Mouse (Mus musculus) thymus, adult 18-20 months (tissue): Measurements from ENCODE around the gene Clip2.
A peak's percentile ranks its signal among the peaks of the same experiment; 100 is the strongest.
"Not testable (repeated sequence)": the region's sequence is repeated elsewhere in the genome, so short reads cannot be mapped to it uniquely, and the experiment has no call there.

Experiments used
- DNase-seq, 2 experiments: peaks; one replicate each; pipeline ENCODE4 v3.0.0; 2022; ENCODE audit warnings: mixed read lengths in 2 of 2

Clip2 gene

DNA sequence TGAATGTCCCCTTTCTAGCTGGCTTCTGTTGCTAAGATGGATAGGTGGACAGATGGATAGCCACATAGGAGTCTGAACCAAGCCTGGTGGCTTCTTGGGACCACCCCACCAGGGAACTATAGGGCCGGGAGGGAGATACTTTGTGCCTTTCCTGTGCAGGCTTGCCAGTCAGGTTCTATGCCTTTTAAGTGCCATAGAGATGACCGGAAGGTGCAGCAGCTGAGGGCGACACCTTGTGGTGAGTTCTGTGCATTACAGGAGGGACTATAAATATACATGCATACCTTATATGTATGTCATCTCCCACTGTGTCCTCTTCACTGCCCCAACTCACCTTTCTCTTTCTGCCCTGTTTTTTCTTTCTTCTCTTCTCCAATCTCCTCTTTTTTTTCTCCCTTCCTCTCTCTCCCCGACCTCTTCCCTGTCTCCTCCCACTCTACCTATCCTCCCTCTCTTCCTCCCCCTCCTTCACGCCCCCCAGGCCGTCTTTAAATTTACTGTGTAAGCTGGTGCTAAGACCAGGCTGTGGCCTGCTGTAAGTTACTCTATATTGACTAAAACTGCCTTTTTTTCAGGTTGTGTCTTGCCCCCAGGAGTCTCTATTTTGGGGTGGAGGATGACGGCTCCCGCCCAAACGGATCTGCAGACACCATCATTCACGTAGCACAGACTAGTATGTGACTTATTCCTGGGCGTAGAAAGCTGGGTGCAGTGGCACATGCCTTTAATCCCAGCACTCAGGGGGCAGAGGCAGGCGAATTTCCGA is 66.2 kb downstream of the Clip2 start:
- DNase-seq: peak in 1 of 2 experiments; percentile 39

DNA sequence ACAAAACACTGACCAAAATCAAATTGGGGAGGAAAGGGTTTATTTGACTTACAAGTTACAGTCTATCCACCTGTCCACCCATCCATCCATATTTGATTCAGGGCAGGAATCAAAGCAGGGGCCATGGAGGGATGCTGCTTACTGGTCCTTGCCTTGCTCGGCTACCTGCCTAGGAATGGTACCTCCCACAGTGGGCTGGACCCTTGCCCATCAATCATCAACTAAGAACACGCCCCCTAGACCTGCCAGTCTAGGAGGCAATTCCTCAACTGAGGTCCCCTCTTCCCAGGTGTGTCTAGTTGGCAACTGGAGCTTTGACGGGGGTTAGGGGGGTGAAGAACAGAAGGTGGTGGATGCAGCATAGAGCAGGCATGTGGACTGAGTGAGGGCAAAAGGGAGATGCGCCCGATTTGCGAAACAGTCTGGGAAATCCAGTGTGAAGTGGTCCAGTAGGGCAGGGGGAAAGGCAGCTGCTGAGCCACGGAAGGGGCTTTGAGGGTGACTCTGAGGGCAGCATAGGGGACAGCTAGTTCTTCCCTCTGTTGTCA is 67.0 kb downstream of the Clip2 start:
- no peak for DNase-seq

DNA sequence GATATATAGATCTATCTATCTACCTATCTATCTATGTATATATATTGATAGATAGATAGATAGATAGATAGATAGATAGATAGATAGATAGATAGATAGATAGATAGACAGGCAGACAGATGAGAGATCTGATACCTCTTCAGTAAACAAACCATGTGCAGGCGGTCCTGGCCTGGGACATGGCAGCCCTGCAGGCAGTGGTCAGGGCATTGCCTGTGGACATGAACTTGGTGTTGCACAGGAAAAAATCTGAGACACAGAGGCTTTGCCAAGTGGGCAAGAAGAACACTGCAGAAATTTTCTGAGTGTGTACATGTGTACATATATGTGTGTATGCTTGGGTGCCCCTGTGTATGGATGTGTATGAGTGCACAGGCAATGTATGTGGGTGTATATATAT is 68.9 kb downstream of the Clip2 start:
- DNase-seq: no peak

DNA sequence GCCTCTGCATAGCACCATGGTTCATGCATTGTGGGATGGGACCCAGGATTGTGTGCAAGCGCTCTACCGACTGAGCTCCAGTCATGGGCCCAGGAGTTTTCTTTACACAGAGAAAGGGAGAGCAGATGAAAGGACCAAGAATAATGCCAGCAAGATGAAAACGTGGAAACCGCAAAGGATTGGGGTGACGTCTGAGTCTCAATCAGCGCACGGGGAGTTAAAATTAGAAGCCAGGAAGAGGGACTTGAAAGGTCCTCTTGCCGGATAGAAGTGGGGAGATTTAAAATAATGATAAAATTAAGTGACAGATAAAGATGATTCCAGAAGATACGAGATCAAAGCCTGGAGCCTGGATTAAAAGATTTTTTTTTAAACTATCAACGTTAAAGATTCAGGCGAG is 69.9 kb downstream of the Clip2 start:
- no peak for DNase-seq

DNA sequence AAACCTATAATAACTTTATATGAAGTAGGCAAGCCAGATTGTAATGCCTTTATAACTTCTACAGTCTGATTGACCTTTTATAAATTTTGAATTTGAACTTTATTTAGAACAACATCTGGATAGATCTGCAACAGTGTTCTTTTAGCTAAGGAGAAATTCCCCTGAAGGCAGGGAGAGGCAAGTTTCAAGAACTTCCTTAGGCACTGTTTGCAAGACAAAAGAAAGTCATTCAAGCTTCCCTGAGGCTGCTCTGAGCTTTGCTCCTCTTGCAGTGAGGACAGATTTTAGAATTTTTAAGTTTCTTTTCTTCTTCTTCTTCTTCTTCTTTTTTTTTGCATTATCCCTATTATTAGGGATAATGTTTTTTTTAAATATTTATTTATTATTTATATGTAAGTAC is 73.3 kb downstream of the Clip2 start:
- DNase-seq: not testable (repeated sequence)

DNA sequence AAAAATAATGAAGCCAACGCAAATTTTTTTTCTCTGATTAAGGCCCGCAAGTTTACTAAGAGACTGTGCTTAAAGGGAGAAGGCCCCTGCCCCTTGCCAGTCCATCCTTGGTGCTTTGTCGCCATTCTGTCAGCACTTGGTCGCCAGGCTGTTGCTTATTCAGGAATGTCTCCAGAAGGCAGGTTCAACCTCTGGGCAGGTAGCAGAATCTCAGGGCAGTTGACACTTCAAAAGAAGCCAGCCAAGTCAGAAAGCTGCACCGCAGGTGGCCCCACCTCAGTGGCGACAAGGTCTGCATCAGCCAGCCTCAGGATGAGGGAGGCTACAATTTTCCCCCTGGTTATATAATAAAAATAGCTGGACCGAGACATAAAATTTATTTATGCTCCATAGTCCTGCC is 76.5 kb downstream of the Clip2 start:
- DNase-seq: not testable (repeated sequence)

DNA sequence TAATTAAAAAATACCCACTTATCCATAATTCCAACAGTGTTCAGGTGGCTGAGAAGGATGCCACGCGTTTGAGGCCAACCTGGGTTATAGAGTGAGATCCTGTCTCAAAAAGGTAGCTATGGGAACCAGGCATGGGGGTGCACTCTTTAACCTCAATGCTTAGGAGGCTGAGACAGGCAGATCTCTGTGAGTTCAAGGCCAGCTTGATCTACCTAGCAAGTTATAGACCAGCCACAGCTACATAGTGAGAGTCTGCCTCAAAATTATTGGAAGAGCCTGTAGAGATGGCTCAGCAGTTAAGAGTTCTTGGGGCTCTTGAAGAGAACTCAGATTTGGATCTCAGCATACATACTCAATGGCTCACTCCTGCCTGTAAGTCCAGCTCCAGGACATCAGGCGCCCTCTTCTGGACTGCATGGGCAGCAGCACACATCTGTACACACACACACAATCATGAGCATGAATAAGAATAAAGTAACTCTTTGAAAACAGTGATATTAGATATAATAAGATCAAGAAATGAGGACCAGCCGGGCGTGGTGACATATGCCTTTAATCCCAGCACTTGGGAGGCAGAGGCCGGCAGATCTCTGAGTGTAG is 77.1 kb downstream of the Clip2 start:
- no peak for DNase-seq

DNA sequence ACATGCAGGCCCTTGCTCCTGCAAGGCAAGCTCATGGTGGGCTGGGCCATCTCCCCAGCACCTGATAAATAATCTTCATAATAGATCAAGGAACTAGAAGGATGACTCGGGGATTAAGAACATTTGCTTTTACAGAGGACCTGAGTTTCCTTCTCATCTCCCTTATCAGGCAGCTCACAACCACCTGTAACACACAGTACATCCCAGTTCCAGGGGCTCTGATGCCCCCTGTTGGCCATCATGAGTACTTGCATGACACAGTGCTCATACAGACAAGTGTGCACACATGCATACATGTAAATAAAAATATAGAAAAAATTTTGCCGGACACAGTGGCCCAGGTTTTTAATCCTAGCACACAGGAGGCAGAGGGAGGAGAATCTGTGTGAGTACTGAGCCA is 78.3 kb downstream of the Clip2 start:
- no peak for DNase-seq

DNA sequence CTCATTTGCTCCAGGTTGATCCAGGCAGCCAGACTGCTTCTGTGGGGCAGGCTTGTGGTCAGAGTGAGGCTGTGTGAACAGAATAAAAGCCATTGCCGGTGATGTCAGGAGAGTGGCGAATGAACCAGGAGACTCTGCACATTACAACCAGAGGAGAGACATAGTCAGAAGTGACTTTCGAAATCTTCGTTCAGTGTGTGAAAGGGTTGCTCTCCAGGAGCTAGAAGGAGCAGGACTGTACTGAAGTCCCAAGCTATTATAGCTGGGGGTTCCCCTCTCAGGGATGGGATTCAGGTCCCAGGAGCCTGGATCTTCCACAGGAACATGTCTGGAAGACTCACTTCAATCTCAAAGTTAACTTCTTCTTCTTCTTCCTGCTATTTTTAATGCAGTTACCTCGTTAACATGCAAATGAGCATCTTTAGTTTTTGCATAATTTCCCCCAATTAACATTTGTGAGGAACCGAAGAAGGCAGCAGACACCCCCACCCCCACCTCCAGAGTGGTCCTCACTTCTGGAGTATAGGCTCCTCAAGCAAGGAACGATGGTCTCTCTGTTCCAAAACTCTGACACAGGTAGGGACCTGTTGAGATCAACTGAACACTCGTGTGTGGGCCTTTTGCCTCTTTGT is 81.6 kb downstream of the Clip2 start:
- DNase-seq: no peak

DNA sequence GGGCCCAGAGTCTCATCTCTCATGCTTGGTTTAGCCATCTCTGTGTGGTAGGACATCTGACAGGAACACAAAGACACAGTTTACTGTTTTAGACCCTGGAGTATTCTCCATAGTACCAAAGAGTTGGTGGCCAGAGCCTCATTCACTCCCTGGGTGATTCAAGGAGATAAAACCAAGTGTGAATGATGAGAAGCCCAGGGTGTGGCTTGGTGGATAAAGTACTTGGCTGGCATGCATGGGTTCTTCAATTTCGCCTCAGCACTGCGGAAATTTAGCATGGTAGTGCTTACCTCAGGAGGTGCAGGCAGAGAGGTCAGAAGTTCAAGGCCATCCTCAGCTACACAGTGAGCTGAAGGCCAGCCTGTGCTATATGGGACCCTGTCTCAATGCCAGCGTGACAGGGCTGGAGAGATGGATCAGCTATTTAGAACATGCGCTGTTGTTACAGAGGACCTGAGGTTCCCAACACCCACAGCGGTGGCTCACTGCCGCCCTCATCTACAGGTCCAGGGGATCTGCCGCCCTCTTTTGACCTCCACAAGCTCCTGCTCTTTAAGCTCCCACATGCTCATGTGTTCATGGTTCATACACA is 82.6 kb downstream of the Clip2 start:
- no peak for DNase-seq

DNA sequence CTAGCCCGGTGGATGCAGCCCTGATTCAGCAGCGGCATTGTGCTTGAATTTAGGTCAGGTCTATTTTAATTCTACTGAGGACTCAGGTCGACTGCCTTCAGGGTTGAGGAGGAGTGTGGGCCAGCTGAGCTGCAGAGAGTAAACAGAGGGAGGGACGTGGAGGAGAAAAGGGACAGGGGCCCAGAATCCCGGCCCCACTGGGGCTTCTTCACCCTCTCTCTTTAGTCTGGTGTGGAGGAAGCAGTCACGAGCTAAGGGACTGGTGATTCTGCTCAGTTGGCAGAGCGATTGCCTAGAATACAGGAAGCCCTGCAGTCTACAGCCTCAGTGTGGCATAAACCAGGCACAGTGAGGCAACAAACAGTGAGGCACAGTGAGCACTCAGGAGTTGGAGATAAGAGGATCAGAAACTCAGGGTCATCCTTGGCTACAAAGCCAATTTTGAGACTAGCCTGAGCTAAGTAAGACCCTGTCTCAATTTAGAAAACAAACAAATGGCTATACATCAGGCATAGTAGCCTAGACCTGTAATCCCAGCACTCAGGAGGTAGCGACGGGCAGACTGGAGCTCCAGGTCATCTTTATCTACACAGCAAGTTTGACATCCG is 84.0 kb downstream of the Clip2 start:
- no peak for DNase-seq

DNA sequence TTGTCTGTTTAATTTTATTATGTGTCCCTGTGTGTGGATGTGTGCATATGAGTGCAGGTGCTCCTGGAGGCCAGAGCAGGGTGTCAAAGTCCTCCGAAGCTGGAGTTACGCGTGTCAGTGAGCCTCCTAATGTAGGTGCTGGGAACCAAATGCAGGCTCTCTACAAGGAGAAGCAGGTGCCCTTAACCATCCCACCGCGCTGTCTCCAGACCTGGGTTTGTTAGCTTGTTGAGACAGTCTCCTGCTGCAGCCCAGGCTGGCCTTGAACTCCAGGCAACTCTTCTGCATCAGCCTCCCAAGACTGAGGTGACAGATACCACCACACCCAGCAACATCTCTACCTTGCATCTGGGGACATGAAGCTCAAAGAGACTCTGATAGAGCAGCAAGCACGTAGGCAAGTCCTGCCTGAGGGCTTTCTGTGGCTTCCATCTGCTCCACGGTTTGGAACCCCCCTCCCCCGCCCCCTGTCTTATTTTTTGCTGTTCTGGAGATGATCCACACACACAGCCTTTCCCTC is 85.1 kb downstream of the Clip2 start:
- no peak for DNase-seq

DNA sequence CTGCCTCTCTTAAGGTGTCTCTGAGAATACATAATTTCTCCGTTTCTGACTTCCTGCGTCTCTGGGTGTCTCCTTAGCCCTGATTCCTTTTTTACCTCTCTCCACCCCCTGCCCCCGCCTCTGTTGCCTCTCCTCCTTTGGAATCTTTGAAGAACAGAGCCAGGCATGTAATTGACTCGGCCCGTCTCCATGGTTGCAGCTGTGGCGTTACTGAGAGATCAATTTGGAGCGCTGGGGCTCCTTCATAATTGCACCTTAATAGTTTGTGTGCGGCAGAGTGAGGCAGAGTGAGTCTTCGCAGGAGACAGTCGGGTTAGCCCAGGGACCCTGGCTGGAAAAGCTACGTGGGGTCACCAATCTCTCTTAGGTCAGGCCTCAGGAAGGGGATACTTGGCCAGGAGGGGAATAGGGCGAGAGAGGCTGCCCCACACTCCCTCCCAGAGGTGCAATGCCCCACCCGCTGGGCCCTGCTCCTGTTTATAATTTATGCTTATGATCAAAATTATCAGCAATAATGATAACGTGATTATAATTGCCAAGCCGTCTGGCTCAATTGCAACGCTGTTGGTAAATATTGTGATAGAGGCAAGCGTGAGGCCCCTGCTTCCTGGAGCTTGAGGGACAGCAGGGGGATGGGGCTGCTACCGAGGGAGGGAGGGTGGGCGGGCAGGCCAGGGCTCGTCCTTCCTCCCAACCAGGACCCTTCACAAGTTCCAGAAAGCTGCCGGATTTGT is 85.8 kb downstream of the Clip2 start:
- DNase-seq: no peak

DNA sequence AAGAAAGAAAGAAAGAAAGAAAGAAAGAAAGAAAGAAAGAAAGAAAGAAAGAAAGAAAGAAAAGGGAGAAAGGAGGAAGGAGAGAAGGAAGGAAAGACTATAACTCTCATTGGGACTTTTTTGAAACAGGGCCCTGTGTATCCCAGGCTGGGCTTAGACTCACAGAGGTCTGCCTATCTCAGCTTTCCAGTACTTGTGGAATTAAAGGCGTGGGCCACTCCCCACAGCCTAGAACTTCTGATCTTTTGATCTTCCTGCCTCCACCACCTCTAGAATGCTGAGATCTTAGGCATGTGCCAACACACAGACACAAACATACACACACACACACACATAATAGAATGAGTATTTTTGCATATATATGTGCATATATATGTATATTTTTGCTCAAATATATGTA is 87.0 kb downstream of the Clip2 start:
- DNase-seq: no peak

DNA sequence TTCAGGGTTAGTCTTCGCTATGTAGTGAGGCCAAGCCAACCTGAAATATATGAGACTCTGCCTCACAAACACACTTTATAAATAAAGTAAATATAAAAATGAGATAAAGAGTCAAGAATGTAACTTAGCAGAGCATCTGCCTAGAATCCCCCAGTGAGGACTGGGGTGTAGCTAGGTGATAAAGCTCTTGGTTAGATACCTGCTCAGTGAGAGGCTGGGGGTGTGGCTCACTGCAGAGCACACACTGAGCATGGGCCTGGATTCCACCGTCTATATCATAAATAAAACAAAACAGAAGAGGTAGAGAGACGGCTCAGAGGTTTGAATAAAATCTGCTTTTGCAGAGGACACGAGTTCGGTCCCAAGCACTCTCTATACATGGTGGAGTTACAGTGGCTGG is 88.0 kb downstream of the Clip2 start:
- no peak for DNase-seq

DNA sequence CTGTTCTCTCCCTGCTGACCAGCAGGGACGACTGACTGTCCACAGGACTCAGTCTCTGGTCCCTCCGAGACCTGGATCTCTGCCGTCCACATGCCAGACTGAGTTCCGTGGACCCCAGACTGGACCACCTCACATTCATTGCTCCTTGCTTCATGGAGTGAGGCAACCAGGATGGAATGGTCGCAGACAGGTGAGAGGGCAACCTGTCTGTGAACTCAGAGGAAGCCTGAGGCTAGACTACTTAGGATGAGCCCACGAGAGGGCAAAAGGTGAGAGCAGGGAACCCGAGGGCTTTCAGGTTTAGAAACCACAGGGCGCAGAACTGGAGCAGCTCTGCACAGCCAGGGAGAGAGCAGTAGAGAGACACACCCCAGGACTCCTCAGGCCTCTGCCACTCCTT is 89.5 kb downstream of the Clip2 start:
- no peak for DNase-seq

DNA sequence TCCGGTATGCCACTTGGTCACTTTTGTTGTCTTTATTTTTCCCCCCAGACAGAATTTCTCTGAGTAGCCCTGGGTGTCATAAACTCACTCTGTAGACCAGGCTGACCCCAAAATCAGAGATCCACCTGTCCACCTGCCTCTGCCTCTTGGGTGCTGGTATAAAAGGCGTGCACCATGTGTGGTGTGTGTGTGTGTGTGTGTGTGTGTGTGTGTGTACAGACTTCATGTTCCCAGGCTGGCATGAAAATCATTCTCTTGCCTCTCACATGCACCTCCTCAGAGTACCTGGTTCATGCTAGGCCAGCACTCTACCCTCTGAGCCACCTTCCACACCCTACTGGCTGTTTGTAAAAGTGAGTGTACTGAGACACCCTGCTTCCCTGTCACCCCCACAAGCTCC is 89.9 kb downstream of the Clip2 start:
- no peak for DNase-seq

DNA sequence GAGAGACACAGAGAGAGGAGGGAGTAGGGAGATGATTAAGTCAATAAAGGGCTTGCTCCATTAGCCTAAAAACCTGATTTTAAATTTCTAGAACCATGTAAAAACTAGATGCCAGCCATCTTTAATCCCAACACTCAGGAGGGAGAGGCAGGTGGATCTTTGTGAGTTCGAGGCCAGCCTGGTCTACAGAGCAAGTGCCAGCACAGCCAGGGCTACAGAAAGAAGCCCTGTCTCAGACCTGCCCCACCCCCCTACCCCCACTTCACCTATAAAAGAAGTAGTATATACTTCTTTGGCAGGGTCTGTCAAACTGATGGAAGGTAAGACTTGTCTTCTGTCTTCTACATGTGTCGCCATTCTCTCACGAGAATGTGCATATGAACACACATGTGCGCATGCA is 91.7 kb downstream of the Clip2 start:
- DNase-seq: no peak

DNA sequence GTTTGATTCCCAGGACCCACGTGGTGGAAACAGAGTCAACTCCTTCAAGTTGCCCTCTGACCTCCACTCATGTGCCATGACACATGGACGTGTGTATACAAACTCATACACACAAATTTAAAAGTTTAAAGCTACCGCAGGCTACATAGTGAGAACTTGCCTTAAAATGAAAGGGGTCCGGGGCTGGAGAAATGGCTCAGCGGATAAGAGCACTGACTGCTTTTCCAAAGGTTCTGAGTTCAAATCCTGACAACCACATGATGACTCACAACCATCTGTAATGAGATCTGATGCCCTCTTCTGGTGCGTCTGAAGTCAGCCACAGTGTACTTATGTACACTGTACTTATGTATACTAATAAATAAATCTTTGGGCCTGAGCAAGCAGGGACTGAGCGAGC is 93.1 kb downstream of the Clip2 start:
- DNase-seq: peak in 1 of 2 experiments; percentile 4

DNA sequence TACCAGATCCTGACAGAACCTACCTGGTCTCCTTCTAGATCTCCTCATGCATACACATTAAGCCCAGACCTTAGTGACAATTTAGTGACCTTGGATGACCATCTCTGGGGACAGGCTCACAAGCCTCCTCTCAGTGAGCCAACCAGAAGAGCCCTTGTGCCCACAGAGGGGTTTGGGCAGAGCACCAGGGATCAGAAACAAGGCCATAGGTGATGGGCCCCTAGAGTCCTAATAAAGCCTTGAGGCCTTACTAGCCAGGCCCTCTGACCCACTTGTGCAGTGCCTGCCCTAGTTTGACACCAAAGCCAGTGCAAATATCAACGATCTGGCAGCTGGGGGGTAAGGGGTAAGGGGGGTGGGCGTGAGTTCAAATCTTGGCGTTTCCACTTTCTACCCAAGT is 93.8 kb downstream of the Clip2 start:
- DNase-seq: no peak

DNA sequence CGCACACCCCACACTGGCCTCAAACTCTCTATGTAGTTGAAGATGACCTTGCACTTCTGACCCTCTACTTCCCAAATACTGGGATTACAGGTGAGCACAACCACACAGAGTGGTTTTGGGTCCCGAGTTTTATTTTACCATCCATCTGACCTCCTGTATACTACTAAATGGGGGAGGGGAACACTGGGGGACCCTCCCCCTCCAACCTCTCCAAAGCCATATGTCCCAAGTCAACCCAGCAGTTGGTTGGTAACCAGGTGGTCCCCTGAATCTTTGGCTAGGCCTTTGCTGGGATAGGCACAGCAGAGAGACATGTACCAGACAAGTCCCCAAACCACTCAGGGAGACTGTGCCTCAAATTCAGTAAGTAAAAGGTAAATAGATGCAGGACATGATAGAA is 94.9 kb downstream of the Clip2 start:
- no peak for DNase-seq

DNA sequence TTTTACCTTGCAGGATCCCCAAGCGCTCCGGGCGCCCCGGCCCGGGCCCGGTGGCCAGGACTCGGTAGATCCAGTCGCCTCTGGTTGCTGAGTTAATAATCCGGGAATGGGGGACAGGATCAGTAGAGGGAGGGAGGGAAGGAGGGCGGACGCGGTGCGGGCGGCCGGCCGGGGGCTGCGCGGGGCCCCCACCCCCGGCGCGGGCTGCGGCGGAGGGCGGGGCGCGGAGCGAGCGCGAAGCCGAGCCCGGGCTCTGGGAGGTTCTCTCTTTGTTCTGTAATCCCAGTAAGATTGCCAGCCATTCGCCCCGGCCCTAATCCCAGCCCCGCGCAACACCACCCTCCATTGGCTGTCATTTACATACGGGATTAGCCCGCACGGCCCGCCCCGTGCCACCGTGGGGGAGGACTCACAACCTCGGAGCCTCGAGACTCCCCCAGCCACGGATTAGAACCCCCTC is 95.7 kb downstream of the Clip2 start, which contains the start of gene Gtf2ird1:
Gene Gtf2ird1 (minus strand): TSS at position 214 of the 460 bp plus-strand sequence.
- peak; percentile 46 to 66 for DNase-seq
